Mouse (Mus musculus): ENCODE measurements around the gene Txnl4b. TPM values are rescaled to one million over a fixed set of nuclear protein-coding genes. Genes with fewer than 3 reads are reported as not detected.
A peak's percentile ranks its signal among the peaks of the same experiment; 100 is the strongest.

Txnl4b gene
- 28.9 and 29.4 TPM in 2 replicates for polyA plus RNA-seq (2015; fragmentation: Nextera tagmentation; extraction: Ambion mirVana)

DNA sequence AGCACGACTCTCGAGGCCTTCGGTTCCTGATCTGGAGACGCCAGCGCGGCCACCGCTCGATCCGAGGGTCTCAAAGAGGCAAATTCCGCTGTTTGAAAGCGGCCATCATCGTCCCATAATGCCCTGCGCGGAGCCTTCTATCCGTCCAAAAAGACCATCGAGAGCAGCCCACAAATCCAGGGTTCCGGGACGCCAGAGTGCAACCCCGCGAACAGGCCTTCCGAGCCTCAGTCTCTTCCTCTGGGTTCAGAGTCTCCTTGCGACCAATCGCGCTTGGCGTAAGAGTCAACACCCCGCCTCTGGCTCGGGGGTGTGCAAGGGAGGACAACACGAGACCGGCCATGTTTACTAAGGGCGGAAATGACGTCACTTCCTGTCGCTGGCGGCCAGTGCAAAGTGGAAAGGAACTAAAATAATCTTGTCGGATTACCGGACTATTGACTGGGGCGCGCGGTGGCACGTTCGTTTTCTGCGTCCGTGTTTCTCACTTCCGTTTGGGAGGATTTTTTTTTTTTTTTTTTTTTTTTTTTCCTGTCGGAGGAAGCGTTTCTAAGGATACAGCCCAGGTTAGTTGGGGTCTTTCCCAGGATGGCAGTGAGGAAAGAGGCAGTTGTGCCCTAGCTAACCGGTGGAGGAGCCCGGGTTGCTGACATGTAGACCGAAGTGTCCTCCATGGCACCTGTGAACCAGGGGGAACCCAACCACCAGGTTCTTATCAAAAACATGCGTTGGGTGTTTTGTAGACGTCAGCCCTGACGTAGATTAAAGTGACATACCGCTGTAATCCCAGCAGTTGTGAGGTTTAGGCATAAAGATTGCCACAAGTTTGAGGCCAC, at the start of gene Txnl4b, which contains the start of gene Dhx38:
Gene Txnl4b (plus strand): TSS at position 395 of the 836 bp plus-strand sequence.
Gene Dhx38 (minus strand): TSS at position 364 of the 836 bp plus-strand sequence.
- Histone ChIP-seq H3K9me3 (ENCODE audit: low read length) (no peaks in the 10 kb centered on the region), H3K9ac (replicated peaks; ENCODE audit: low read length) (peak within 1 kb of the TSS; percentile 97), H3K4me2 (replicated peaks; ENCODE audit: low read depth, low read length) (peak within 1 kb of the TSS; percentile 91), H3K36me3 (ENCODE audit: insufficient read depth, low read length) (peaks cover 23% of the 10 kb centered on the region), H3K4me1 (ENCODE audit: insufficient read depth, low read length) (peaks cover 16% of the 10 kb centered on the region), H3K27ac (ENCODE audit: low read length) (peak within 1 kb of the TSS; percentile 97), H3K4me3 (ENCODE audit: low read length) (peak within 1 kb of the TSS; percentile 98), H3K27me3 (ENCODE audit: insufficient read depth, low read length) (no peaks in the 10 kb centered on the region)
- under 1% methylated on average over 52 of the region's 52 CpGs for WGBS
- peak; percentile 100 for ATAC-seq (ENCODE audit: low FRiP score, low TSS enrichment)

DNA sequence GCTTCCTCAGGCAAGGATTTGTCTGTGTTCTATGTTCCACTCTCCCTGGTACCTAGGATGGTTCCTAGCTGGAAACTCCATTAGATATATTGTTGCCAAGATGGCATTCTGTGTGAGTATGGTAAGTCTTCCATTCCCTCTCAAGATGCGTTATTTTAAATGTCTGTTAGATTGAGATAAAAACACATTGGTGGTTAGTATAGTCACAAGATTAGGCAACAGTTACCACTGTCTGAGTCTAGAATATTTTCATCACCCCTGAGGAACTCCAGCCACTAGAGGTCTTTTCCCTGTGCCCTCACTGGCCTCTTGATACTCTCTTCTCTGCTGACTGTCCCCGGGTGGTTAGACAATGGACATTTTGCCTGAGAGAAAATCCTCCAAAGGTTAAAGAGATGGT, 41.7 kb upstream of the Txnl4b start:
- Histone ChIP-seq H3K4me3 (ENCODE audit: low read length) (no peak overlapping the region), H3K9me3 (ENCODE audit: low read length) (no peaks in the 10 kb centered on the region), H3K4me2 (replicated peaks; ENCODE audit: low read depth, low read length) (no peak overlapping the region), H3K36me3 (ENCODE audit: insufficient read depth, low read length) (no peaks in the 10 kb centered on the region), H3K4me1 (ENCODE audit: insufficient read depth, low read length) (no peaks in the 10 kb centered on the region), H3K27ac (ENCODE audit: low read length) (no peak overlapping the region), H3K27me3 (ENCODE audit: insufficient read depth, low read length) (no peaks in the 10 kb centered on the region), H3K9ac (replicated peaks; ENCODE audit: low read length) (no peak overlapping the region)
- 85% methylated on average over 2 of the region's 2 CpGs for WGBS
- ATAC-seq (ENCODE audit: low FRiP score, low TSS enrichment): no peak

DNA sequence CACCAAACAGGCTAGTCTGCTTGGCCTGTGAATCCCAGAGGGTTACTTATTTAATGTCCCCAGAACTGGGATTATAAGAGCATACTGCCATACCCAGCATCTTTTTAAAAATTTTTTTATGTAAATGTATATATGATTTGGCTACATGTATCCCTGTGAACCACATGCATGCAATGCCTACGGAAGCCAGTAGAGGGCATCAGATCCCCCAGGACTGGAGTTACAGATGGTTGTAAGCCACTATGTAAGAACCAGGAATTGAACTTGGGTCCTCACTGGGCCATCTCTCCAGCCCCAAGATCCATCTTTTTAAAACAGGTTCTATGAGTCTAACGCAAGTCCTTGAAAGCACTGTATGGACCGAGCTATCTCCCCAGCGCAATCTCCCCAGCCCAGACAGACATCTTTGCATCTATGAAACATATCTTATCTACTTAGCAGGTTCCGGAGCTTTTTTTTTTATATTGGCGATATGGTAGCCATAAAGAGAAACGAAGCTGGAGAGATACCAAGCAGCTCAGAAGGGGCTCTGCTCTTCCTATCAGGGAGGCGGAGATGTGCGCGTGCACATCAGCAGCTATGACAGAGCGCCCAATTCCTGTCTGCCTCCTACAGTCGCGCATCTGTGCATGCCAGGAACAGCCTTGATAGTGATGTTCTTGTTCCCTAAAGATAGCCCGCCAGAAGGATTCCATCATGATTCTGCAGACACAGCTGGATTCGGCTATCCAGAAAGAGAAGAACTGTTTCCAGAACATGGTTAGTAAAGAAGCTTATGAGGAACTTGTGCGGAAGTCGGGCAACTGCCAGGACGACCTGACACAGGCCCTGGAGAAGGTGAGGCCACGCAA, 30.3 kb upstream of the Txnl4b start:
- Histone ChIP-seq H3K9me3 (ENCODE audit: low read length) (no peaks in the 10 kb centered on the region), H3K4me2 (replicated peaks; ENCODE audit: low read depth, low read length) (no peak overlapping the region), H3K4me1 (ENCODE audit: insufficient read depth, low read length) (no peaks in the 10 kb centered on the region), H3K27me3 (ENCODE audit: insufficient read depth, low read length) (no peaks in the 10 kb centered on the region), H3K36me3 (ENCODE audit: insufficient read depth, low read length) (no peaks in the 10 kb centered on the region), H3K4me3 (ENCODE audit: low read length) (no peak overlapping the region), H3K27ac (ENCODE audit: low read length) (no peak overlapping the region), H3K9ac (replicated peaks; ENCODE audit: low read length) (no peak overlapping the region)
- 89% methylated on average over 19 of the region's 19 CpGs for WGBS
- ATAC-seq (ENCODE audit: low FRiP score, low TSS enrichment): no peak

DNA sequence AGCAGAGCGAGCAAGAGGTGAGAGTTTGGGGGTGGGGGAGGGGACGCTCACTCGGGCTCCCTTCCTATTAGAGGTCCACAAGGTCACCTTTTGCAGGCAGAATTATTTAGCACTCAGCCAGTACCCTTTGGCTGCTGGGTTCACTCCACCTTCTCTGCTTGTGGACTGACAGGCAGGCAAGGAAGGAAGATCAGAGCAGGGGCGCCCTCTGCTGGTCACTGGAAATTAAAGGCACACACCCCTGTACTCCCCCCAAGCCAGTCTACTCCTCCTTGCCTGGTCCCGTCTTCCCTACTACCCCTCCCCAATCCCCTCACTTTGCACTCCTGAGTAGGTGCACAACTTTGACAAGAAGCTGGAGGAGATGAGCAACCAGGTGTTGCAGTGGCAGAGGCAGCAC, 29.0 kb upstream of the Txnl4b start:
- ATAC-seq (ENCODE audit: low FRiP score, low TSS enrichment): peak; percentile 92
- Histone ChIP-seq H3K9me3 (ENCODE audit: low read length) (no peaks in the 10 kb centered on the region), H3K4me2 (replicated peaks; ENCODE audit: low read depth, low read length) (peak overlapping the region; percentile 45), H3K4me3 (ENCODE audit: low read length) (peak overlapping the region; percentile 23; the same call in 1 of the 2 replicates), H3K36me3 (ENCODE audit: insufficient read depth, low read length) (no peaks in the 10 kb centered on the region), H3K27ac (ENCODE audit: low read length) (no peak overlapping the region), H3K4me1 (ENCODE audit: insufficient read depth, low read length) (no peaks in the 10 kb centered on the region), H3K27me3 (ENCODE audit: insufficient read depth, low read length) (no peaks in the 10 kb centered on the region), H3K9ac (replicated peaks; ENCODE audit: low read length) (0 out of 2 replicates have a peak overlapping the region, but pooled peaks have one; percentile 36)
- WGBS: 0% methylated on average over 5 of the region's 5 CpGs

DNA sequence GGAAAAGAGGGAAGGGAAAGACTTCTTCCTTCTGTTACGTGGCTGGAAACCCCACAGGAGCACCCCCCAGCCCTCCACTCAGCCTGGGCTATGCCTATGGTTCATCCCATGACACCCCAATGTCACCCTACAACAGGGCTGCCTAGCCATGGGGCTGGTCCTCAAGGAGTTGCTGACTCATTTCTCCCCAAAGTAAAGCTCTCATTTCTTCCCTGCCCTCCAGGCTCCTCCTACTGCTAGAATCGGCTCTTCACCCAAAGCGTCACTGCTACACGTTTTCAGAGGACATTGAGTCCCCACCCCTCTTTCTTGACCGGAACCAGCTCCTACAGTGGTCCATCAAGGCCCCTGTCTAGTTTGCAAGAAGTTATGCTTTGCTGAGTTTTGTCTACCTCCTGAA, 23.5 kb upstream of the Txnl4b start:
- Histone ChIP-seq H3K36me3 (ENCODE audit: insufficient read depth, low read length) (peaks cover 7% of the 10 kb centered on the region), H3K9me3 (ENCODE audit: low read length) (no peaks in the 10 kb centered on the region), H3K27ac (ENCODE audit: low read length) (no peak overlapping the region), H3K4me1 (ENCODE audit: insufficient read depth, low read length) (no peaks in the 10 kb centered on the region), H3K4me3 (ENCODE audit: low read length) (no peak overlapping the region), H3K9ac (replicated peaks; ENCODE audit: low read length) (no peak overlapping the region), H3K27me3 (ENCODE audit: insufficient read depth, low read length) (no peaks in the 10 kb centered on the region), H3K4me2 (replicated peaks; ENCODE audit: low read depth, low read length) (no peak overlapping the region)
- ATAC-seq (ENCODE audit: low FRiP score, low TSS enrichment): no peak
- 69% methylated on average over 5 of the region's 5 CpGs for WGBS

DNA sequence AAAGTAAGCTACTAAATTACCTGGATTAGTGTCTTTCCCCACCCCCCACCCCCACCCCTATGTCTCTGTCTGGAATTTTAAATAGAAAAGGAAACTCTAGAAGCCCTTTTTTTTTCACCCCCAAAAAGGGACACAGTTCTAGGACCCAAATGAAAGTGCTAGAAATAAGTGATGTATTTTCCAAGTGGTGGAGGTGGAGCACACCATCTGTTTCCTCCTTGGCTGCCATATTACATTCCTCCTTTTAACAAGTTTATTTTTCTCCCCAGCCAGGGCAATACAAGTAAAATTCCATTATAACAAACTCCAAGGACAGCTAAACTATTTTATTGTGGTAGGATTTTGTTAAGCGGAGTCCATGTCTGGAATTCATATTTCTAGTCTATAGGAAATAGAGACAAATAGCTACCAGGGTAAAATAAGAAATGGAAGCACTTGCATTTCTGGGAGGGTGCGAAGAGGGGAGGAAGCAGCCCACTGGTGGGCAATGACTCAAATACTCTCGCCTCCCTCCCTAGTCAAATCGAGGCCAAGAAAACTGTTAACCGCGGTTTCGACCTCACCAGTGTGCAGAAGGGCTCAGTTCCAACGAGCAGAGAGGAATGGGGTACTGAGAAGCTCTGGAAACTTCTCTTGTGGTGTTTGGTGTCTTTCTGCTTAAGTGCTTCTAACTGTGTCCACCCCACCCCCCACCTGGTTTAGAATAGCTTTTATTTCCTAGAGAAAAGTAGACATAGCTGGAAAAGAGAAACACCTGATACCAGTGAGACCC, 22.8 kb upstream of the Txnl4b start:
- H3K36me3 ChIP-seq (ENCODE audit: insufficient read depth, low read length): peaks cover 15% of the 10 kb centered on the region
- H3K4me1 ChIP-seq (ENCODE audit: insufficient read depth, low read length): no peaks in the 10 kb centered on the region
- no peak overlapping the region for H3K27ac ChIP-seq (ENCODE audit: low read length)
- no peak overlapping the region for H3K9ac ChIP-seq (replicated peaks; ENCODE audit: low read length)
- no peaks in the 10 kb centered on the region for H3K9me3 ChIP-seq (ENCODE audit: low read length)
- no peak for ATAC-seq (ENCODE audit: low FRiP score, low TSS enrichment)
- 76% methylated on average over 8 of the region's 8 CpGs for WGBS
- no peaks in the 10 kb centered on the region for H3K27me3 ChIP-seq (ENCODE audit: insufficient read depth, low read length)
- no peak overlapping the region for H3K4me3 ChIP-seq (ENCODE audit: low read length)
- no peak overlapping the region for H3K4me2 ChIP-seq (replicated peaks; ENCODE audit: low read depth, low read length)

DNA sequence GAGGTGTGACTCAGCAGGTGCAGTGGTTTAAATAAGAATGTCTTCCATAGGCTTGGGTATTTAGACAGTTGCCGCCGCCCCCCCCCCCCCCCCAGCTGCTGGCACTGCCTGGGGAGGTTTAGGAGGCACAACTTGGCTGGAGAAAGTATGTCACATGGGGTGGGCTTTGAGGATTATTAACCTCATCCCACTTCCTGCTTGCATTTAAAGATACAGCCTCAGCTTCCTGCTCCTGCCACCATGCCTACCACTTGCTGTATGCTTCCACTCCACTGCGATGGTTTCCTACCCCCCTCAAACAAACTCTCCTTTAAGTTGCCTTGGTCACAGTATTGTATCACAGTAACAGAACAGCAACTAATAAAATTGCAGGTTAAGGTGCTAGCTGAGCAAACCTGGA, 21.6 kb upstream of the Txnl4b start:
- H3K36me3 ChIP-seq (ENCODE audit: insufficient read depth, low read length): peaks cover 26% of the 10 kb centered on the region
- no peak overlapping the region for H3K4me2 ChIP-seq (replicated peaks; ENCODE audit: low read depth, low read length)
- no peak for ATAC-seq (ENCODE audit: low FRiP score, low TSS enrichment)
- 53% methylated on average over 3 of the region's 3 CpGs for WGBS
- H3K4me1 ChIP-seq (ENCODE audit: insufficient read depth, low read length): no peaks in the 10 kb centered on the region
- H3K27me3 ChIP-seq (ENCODE audit: insufficient read depth, low read length): no peaks in the 10 kb centered on the region
- H3K4me3 ChIP-seq (ENCODE audit: low read length): no peak overlapping the region
- H3K9me3 ChIP-seq (ENCODE audit: low read length): no peaks in the 10 kb centered on the region
- no peak overlapping the region for H3K9ac ChIP-seq (replicated peaks; ENCODE audit: low read length)
- H3K27ac ChIP-seq (ENCODE audit: low read length): no peak overlapping the region

DNA sequence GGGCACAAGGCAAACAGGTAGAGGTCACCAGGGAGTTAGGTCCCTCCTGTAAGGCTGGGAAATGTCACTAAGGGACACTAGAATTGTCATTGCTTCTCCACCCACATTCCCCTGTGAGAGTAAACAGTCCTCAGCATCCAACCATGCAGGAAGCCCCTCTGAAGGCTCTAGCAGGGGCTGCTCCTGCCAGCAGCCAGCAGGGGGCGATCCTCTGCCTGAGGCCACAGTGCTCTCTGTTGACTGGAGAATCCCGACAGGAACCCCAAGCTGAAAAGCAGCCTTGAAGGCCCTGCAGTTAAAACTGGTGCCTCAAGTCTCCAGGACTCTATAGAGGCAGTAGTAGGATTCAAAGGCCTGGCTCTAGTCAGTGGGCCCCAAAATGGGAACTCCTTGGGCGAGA, 14.0 kb upstream of the Txnl4b start:
- Histone ChIP-seq H3K9ac (replicated peaks; ENCODE audit: low read length) (no peak overlapping the region), H3K36me3 (ENCODE audit: insufficient read depth, low read length) (peaks cover 96% of the 10 kb centered on the region), H3K4me1 (ENCODE audit: insufficient read depth, low read length) (no peaks in the 10 kb centered on the region), H3K4me2 (replicated peaks; ENCODE audit: low read depth, low read length) (no peak overlapping the region), H3K27me3 (ENCODE audit: insufficient read depth, low read length) (no peaks in the 10 kb centered on the region), H3K27ac (ENCODE audit: low read length) (no peak overlapping the region), H3K9me3 (ENCODE audit: low read length) (no peaks in the 10 kb centered on the region), H3K4me3 (ENCODE audit: low read length) (no peak overlapping the region)
- ATAC-seq (ENCODE audit: low FRiP score, low TSS enrichment): no peak
- WGBS: 40% methylated on average over 3 of the region's 3 CpGs

DNA sequence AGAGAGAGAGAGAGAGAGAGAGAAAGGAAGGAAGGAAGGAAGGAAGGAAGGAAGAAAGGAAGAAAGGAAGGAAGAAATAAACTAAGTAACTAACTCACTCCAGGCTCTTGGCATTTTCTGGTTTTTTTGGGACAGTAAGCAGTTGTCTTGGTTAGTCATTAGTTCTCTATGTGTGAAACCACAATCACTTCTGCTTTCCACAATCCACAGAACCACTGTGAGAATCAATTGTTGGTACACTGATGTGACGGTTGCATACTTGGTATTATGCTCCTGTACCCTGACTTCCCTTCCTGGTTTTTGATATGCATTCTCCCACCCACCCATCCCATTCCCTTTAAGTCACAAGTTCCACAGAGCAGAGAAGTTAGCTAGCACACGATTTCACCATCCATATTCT, 1.8 kb upstream of the Txnl4b start:
- Histone ChIP-seq H3K9me3 (ENCODE audit: low read length) (no peaks in the 10 kb centered on the region), H3K4me3 (ENCODE audit: low read length) (no peak overlapping the region), H3K9ac (replicated peaks; ENCODE audit: low read length) (no peak overlapping the region), H3K4me1 (ENCODE audit: insufficient read depth, low read length) (peaks cover 16% of the 10 kb centered on the region), H3K27me3 (ENCODE audit: insufficient read depth, low read length) (no peaks in the 10 kb centered on the region), H3K27ac (ENCODE audit: low read length) (no peak overlapping the region), H3K36me3 (ENCODE audit: insufficient read depth, low read length) (peaks cover 38% of the 10 kb centered on the region), H3K4me2 (replicated peaks; ENCODE audit: low read depth, low read length) (no peak overlapping the region)
- no peak for ATAC-seq (ENCODE audit: low FRiP score, low TSS enrichment)
- WGBS: 80% methylated on average over 2 of the region's 2 CpGs

All from kidney, embryonic 16.5 days (tissue).